Mouse (Mus musculus) neural tube, embryonic 13.5 days (tissue): ENCODE results near the gene Spg20. TPM values are rescaled to one million over a fixed set of nuclear protein-coding genes. Genes with fewer than 3 reads are reported as not detected.

Source experiments
- ATAC-seq: fragments of 200-750 bp; cut with Nextera tagmentation; 2 replicates; pipeline ENCODE4 v1.8.0; 2017; ENCODE audit warnings: low read depth, mild to moderate bottlenecking, moderate TSS enrichment, moderate library complexity
- H3K27ac ChIP-seq: fragments of 300-500 bp; sonication (generic); replicated peaks from 2 replicates; pipeline ENCODE4 v1.5.1; 2015; ENCODE audit warnings: moderate library complexity, mild to moderate bottlenecking, inconsistent platforms
- H3K27me3 ChIP-seq: fragments of 300-500 bp; sonication (generic); 2 replicates; pipeline ENCODE4 v1.6.1; 2015; ENCODE audit warnings: mild to moderate bottlenecking, inconsistent platforms
- H3K36me3 ChIP-seq: fragments of 300-500 bp; sonication (generic); 2 replicates; pipeline ENCODE4 v1.6.1; 2015; ENCODE audit warnings: mild to moderate bottlenecking, inconsistent platforms
- H3K4me1 ChIP-seq: fragments of 300-500 bp; sonication (generic); replicated peaks from 2 replicates; pipeline ENCODE4 v1.6.1; 2015; ENCODE audit warnings: inconsistent platforms
- H3K4me2 ChIP-seq: fragments of 300-500 bp; sonication (generic); 2 replicates; pipeline ENCODE4 v1.6.1; 2015; ENCODE audit warnings: inconsistent platforms, mild to moderate bottlenecking, moderate library complexity
- H3K4me3 ChIP-seq: fragments of 300-500 bp; sonication (generic); 2 replicates; pipeline ENCODE4 v1.5.1; 2015; ENCODE audit warnings: mild to moderate bottlenecking, inconsistent platforms
- H3K9ac ChIP-seq: fragments of 300-500 bp; sonication (generic); 2 replicates; pipeline ENCODE4 v1.6.1; 2015; ENCODE audit warnings: moderate library complexity, mild to moderate bottlenecking, inconsistent platforms
- H3K9me3 ChIP-seq: fragments of 300-500 bp; sonication (generic); 2 replicates; pipeline ENCODE4 v1.6.1; 2016; ENCODE audit warnings: inconsistent platforms
- WGBS: fragments of 180-500 bp; shearing (Covaris S2); methylation state at CpG from one replicate; pipeline ENCODE4 v1.1.7; 2015; 5-methylcytosine and 5-hydroxymethylcytosine counted together
- microRNA-seq: library from miRNA; unstranded; fragments of <30 nt; microRNA quantifications from one replicate; pipeline ENCODE4, GENCODE M21; 2016
- polyA plus RNA-seq: library from polyadenylated mRNA; unstranded; fragments of >200 nt; fragmentation: Nextera tagmentation; extraction: Ambion mirVana; gene quantifications from 2 replicates; pipeline ENCODE4 v1.2.1, GENCODE M21; 2015

The Spg20 gene
- polyA plus RNA-seq, 1 experiment from 2014 or later, result 20.2 TPM

DNA sequence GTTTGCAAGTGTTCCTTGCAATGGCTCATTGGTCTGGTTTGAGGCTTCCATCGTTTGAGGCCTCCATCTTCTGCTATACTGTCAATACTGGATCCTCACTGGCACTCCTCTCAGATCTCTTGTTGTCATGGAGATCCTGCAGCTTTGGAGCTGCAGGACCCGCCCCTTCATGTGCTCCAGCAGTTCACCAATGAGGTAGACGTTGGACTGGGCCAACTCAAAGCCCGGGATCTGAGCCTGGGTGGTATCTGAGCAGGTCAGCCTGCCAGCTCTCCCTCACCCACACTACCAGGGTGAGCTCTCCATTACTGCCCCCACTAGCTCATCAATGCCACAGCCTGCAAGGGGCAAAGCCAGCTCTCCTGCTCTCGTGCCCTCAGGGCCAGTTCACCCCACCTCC is 45.5 kb downstream of the Spg20 start:
- Histone ChIP-seq H3K27me3 (no peaks in the 10 kb centered on the region), H3K9ac (no peak overlapping the region), H3K36me3 (no peaks in the 10 kb centered on the region), H3K4me3 (no peak overlapping the region), H3K27ac (no peak overlapping the region), H3K9me3 (no peaks in the 10 kb centered on the region), H3K4me1 (0 out of 2 replicates have a peak, but pooled peaks cover 3% of the 10 kb centered on the region), H3K4me2 (no peak overlapping the region)
- ATAC-seq, result no peak
- WGBS, result 57% methylated on average over 5 of the region's 5 CpGs

DNA sequence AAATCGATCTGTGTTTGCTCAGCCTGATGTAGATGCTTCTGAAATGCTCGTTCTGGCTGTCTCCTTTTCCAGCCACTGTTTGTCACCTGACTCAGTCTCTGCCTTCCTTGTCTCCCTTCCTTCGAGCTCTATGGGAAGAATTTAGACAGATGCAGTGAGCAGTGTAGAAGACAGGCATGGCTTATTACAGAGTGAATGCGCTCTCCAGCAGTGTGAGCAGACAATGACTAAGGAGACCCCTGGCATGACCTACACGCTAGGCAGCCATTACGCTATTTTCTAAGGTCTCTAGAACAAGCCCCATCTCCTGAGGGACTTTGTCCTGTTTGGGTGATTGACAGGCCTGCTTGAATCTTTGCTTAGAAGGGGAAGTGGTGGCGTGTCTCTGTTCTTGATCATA is 49.2 kb downstream of the Spg20 start:
- 0 out of 2 replicates have a peak overlapping the region, but pooled peaks have one; percentile 23 for H3K27ac ChIP-seq
- ATAC-seq, result 0 out of 2 replicates have a peak, but pooled peaks have one; percentile 53
- 64% methylated on average over 7 of the region's 7 CpGs for WGBS

DNA sequence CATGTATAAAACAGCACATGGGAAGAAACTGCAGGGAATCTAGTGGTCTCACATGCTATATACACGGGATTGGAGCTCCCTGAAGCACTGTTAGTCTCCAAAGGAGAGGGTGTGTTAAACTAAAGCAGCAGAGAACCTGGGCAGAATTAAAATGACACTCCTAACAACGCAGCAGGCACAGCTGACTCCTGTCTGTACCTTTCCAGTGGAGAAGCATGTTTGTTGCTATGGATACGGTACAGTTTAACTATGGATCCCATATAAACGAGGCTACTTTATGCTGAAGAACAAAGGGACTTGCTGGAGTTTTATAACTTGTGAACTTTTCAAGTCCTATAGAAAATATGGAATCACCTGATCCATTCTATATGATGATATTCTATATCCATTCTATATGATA is 51.6 kb downstream of the Spg20 start:
- H3K27ac ChIP-seq, result no peak overlapping the region
- no peak for ATAC-seq
- no peak overlapping the region for H3K4me3 ChIP-seq
- WGBS, result 63% methylated on average over 4 of the region's 4 CpGs
- H3K4me2 ChIP-seq, result no peak overlapping the region
- no peaks in the 10 kb centered on the region for H3K27me3 ChIP-seq
- H3K9ac ChIP-seq, result no peak overlapping the region
- no peaks in the 10 kb centered on the region for H3K36me3 ChIP-seq
- H3K9me3 ChIP-seq, result no peaks in the 10 kb centered on the region
- no peaks in the 10 kb centered on the region for H3K4me1 ChIP-seq

More for the DNA sequence above, 49.2 kb downstream of the Spg20 start:
- Histone ChIP-seq H3K9ac (no peak overlapping the region), H3K27me3 (no peaks in the 10 kb centered on the region), H3K4me1 (0 out of 2 replicates have a peak, but pooled peaks cover 2% of the 10 kb centered on the region), H3K36me3 (no peaks in the 10 kb centered on the region), H3K4me3 (no peak overlapping the region), H3K9me3 (no peaks in the 10 kb centered on the region), H3K4me2 (no peak overlapping the region)

DNA sequence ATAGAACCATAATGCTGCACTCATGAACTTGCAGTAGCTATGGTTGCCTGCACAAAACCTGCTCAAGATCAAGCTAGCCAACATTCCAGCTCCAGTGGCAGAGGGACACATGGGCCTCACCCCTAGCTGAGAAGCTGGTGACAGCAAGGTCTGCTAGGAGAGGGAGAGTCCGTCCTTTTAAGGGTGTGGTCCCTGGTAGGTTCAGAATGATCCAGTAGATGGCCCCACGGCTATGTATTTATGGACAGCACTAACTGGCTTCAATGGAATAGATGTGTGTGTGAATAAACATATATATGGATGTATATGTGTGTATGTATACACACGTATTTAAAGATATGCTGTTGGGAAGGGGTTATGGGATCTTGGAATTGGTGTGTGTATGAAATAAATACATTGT is 60.6 kb downstream of the Spg20 start:
- Histone ChIP-seq H3K36me3 (no peaks in the 10 kb centered on the region), H3K4me3 (no peak overlapping the region), H3K27me3 (no peaks in the 10 kb centered on the region), H3K27ac (no peak overlapping the region), H3K4me2 (no peak overlapping the region), H3K9me3 (no peaks in the 10 kb centered on the region), H3K4me1 (no peaks in the 10 kb centered on the region), H3K9ac (no peak overlapping the region)
- no peak for ATAC-seq
- WGBS, result 78% methylated on average over 3 of the region's 3 CpGs

DNA sequence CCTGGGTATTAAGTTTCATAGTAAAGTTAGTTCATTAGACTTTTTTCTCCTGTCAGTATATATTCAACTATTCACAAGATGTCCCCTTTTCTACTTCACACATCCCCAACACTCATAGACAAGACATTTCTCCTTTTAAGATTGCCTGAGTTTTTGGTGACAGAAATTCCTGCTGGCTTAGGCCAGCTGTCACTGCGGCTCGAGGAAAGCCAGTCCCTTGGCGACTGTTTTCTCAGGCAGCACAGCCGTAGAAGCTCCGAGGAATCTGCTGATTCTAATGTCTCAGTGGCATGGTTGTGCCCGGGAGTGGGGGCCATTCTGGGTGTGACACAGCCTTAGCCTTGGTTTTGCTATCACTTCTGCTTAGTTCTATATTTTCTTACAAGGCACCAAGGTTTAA is 65.4 kb downstream of the Spg20 start:
- no peaks in the 10 kb centered on the region for H3K36me3 ChIP-seq
- H3K27me3 ChIP-seq, result no peaks in the 10 kb centered on the region
- H3K9ac ChIP-seq, result no peak overlapping the region
- ATAC-seq, result no peak
- 66% methylated on average over 6 of the region's 6 CpGs for WGBS
- no peaks in the 10 kb centered on the region for H3K4me1 ChIP-seq
- H3K27ac ChIP-seq, result no peak overlapping the region
- no peak overlapping the region for H3K4me2 ChIP-seq
- H3K9me3 ChIP-seq, result no peaks in the 10 kb centered on the region
- H3K4me3 ChIP-seq, result no peak overlapping the region

DNA sequence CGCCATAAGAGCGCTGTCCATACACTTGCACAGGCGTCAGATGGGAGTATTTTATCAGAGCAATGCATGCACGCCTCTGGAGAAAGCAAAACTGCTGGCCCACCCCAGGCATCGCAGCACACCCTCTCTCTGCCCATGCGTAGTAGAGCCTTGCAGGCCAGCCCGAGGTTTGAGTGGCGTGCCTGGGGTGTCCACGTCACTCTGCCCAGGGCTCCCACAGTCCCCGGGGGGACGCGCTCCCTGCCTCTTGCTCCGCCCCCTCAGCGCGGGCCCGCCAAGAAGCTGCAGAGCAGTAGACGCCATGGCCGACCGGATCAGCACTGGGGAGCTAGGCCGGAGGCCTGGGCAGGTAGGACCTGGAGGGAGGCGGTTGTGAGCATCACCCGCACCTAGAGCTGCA is 69.9 kb downstream of the Spg20 start, which contains the start of gene Sohlh2:
Gene Sohlh2 (plus strand): TSS at position 263 of the 400 bp plus-strand sequence.
- Histone ChIP-seq H3K9me3 (no peaks in the 10 kb centered on the region), H3K4me1 (no peaks in the 10 kb centered on the region), H3K4me2 (no peak within 1 kb of the TSS), H3K4me3 (no peak within 1 kb of the TSS), H3K9ac (no peak within 1 kb of the TSS), H3K27ac (no peak within 1 kb of the TSS), H3K27me3 (no peaks in the 10 kb centered on the region), H3K36me3 (no peaks in the 10 kb centered on the region)
- WGBS, result 95% methylated on average over 22 of the region's 22 CpGs
- no peak for ATAC-seq

Small RNAs within 50 kb of the gene (microRNA-seq; reads per million reads assigned to microRNA genes)
- gene Gm22029, result not detected

Other genes with a start within 250 kb of the Spg20 start
- gene Sertm1, start 196.2 kb upstream of the Spg20 start, polyA plus RNA-seq, result 0.63 and 0.95 TPM in 2 replicates
- 0.56 and 0.66 TPM in 2 replicates for gene Ccna1, start 56.6 kb upstream of the Spg20 start, polyA plus RNA-seq
- not detected in 2 replicates for gene Ccdc169, start 25.2 kb downstream of the Spg20 start, polyA plus RNA-seq
- gene Sohlh2, start 69.9 kb downstream of the Spg20 start, polyA plus RNA-seq, result not detected in 2 replicates
- gene Dclk1, start 130.3 kb downstream of the Spg20 start, polyA plus RNA-seq, result 190 and 226 TPM in 2 replicates